Mouse (Mus musculus) left cerebral cortex, adult 2 months (tissue): ENCODE measurements at regions not wholly inside any gene's neighbourhood (a gene's known extent, or its start where the extent isn't known, plus 50 kb on each side); places are given as distances from the start of the nearest gene placed in this dataset.
A peak's percentile ranks its signal among the peaks of the same experiment; 100 is the strongest.

ENCODE experiments used
- DNase-seq, 2 experiments: peaks; one replicate each; pipeline ENCODE4 v3.0.0; 2021 to 2022; ENCODE audit warnings: low spot score in 2 of 2, mixed read lengths in 1 of 2; ENCODE audit errors: extremely low spot score in 1 of 2
- H3K27ac ChIP-seq: fragments of 200-600 bp; 2 replicates; pipeline ENCODE4 v1.8.1; 2022
- H3K4me3 ChIP-seq: fragments of 200-600 bp; 2 replicates; pipeline ENCODE4 v1.8.1; 2022
- CTCF ChIP-seq: fragments of 200-600 bp; IDR thresholded peaks from 2 replicates; pipeline ENCODE4 v1.8.1; 2022; ENCODE audit warnings: antibody characterized with exemption, mild to moderate bottlenecking, moderate library complexity
- intact Hi-C: fragments of 180-260 bp; cut with DNase I; formaldehyde crosslinking; loops from one replicate; pipeline ENCODE4 v1.15.1; 2025

- H3K27ac ChIP-seq = no peak overlapping the region
- TF ChIP-seq CTCF = no peak
- H3K4me3 ChIP-seq = no peak overlapping the region
- DNase-seq = no peak
- intact Hi-C loops = no loop called here
These were observed 164.3 kb upstream of the Atp1b1 start for GRCm38 (mm10) chr1:164622417-164622816.

GRCm38 (mm10) chr1:164620129-164620528 is 162.0 kb upstream of the Atp1b1 start:
- DNase-seq = no peak
- H3K4me3 ChIP-seq = no peak overlapping the region
- TF ChIP-seq CTCF = no peak
- H3K27ac ChIP-seq = no peak overlapping the region
- intact Hi-C loops = no loop called here

GRCm38 (mm10) chr1:164617871-164618270 is 159.7 kb upstream of the Atp1b1 start:
- no peak for TF ChIP-seq CTCF
- no peak for DNase-seq
- H3K4me3 ChIP-seq = no peak overlapping the region
- no peak overlapping the region for H3K27ac ChIP-seq
- intact Hi-C loops = no loop called here

- TF ChIP-seq CTCF = no peak
- no peak overlapping the region for H3K27ac ChIP-seq
- intact Hi-C loops = no loop called here
- DNase-seq = no peak
- no peak overlapping the region for H3K4me3 ChIP-seq
These were observed 148.9 kb upstream of the Atp1b1 start for GRCm38 (mm10) chr1:164607061-164607460.

- Histone ChIP-seq H3K4me3 (no peak overlapping the region), H3K27ac (no peak overlapping the region)
- intact Hi-C loops = no loop called here
- DNase-seq = no peak
- no peak for TF ChIP-seq CTCF
These were observed 148.1 kb upstream of the Atp1b1 start for GRCm38 (mm10) chr1:164606141-164606754.

- intact Hi-C loops = no loop called here
- peak; percentile 22 for TF ChIP-seq CTCF
These were observed 145.3 kb upstream of the Atp1b1 start for GRCm38 (mm10) chr1:164603433-164603832.

GRCm38 (mm10) chr1:164602568-164602967 is 144.4 kb upstream of the Atp1b1 start:
- no peak for TF ChIP-seq CTCF
- Histone ChIP-seq H3K27ac (no peak overlapping the region), H3K4me3 (no peak overlapping the region)
- intact Hi-C loops = no loop called here
- no peak for DNase-seq

More at GRCm38 (mm10) chr1:164603433-164603832, 145.3 kb upstream of the Atp1b1 start:
- Histone ChIP-seq H3K4me3 (no peak overlapping the region), H3K27ac (no peak overlapping the region)
- no peak for DNase-seq

- Histone ChIP-seq H3K4me3 (no peak overlapping the region), H3K27ac (peak overlapping the region; percentile 67)
- intact Hi-C loops = no loop called here
- DNase-seq = peak; percentile 14 to 15
- TF ChIP-seq CTCF = no peak
These were observed 132.1 kb upstream of the Atp1b1 start for GRCm38 (mm10) chr1:164590205-164590613.

GRCm38 (mm10) chr1:164586066-164586989 is 128.2 kb upstream of the Atp1b1 start:
- peak; percentile 63 to 69 for DNase-seq
- Histone ChIP-seq H3K27ac (peak overlapping the region; percentile 78), H3K4me3 (no peak overlapping the region)
- TF ChIP-seq CTCF = no peak
- intact Hi-C loops = loop anchor here (2.0 to 10.0 kb wide), 5 partner anchors 96 to 448 kb away; no protein-coding TSS in a partner anchor

- no peak overlapping the region for H3K4me3 ChIP-seq
- DNase-seq = peak; percentile 55 to 56
- intact Hi-C loops = loop anchor here (2.0 kb wide), 1 partner anchor 120 kb away; no protein-coding TSS in a partner anchor
- no peak for TF ChIP-seq CTCF
- H3K27ac ChIP-seq = peak overlapping the region; percentile 84
These were observed 118.8 kb upstream of the Atp1b1 start for GRCm38 (mm10) chr1:164576856-164577489.

- Histone ChIP-seq H3K27ac (no peak overlapping the region), H3K4me3 (no peak overlapping the region)
- intact Hi-C loops = no loop called here
- no peak for TF ChIP-seq CTCF
- DNase-seq = no peak
These were observed 115.5 kb upstream of the Atp1b1 start for GRCm38 (mm10) chr1:164573639-164574038.

GRCm38 (mm10) chr1:164572183-164572582 is 114.0 kb upstream of the Atp1b1 start:
- H3K27ac ChIP-seq = no peak overlapping the region
- H3K4me3 ChIP-seq = no peak overlapping the region
- no peak for TF ChIP-seq CTCF
- DNase-seq = no peak
- intact Hi-C loops = no loop called here
